In the genomic region with DNA sequence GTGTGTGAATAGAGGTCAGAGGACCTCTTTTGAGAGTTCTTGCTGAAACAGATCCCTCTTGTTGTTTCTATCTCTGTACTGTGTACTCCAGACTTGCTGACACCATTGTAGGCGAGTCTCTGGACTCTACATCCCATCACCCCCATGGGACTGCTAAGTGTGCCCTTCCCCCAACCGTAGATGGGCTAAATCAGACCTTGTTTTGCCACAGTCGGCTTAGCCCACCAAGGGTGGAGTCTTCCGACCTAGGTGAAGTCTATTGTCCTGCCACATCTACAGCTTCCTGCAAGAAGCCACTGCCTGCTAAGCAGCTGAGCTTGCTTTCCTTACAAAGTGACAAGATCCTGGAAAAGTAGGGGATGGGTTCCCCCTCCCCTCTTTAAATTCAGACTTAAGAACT, we compare ENCODE assay signal across 29 mouse cellular contexts. TPM values are rescaled to one million over a fixed set of nuclear protein-coding genes. Genes with fewer than 3 reads are reported as not detected.
"Had no signal": no experiment of that assay in that cellular context is flagged by ENCODE, and none has a peak within 500 bp of the region (broad histone marks: within the 10 kb centered on the region; RNA-seq: fewer than 3 reads in every experiment).

No protein-coding gene starts in this region.

- H3K36me3 ChIP-seq: midbrain, embryonic 13.5 days; neural tube, embryonic 13.5 days had no signal

- DNase-seq: layer of hippocampus, postnatal 36 days; lung, embryonic 14.5 days; retina, postnatal 1 day; right cerebral cortex, postnatal 25 days; thymus, postnatal 25 days had no signal

- H3K4me1 ChIP-seq: midbrain, embryonic 13.5 days; neural tube, embryonic 13.5 days had no signal

- H3K27ac ChIP-seq: kidney, postnatal 0 days; left cerebral cortex, adult 2 months; liver, embryonic 14.5 days; macrophage; midbrain, embryonic 13.5 days; neural tube, embryonic 13.5 days had no signal

- ATAC-seq: intestine, postnatal 0 days; lung, postnatal 0 days; midbrain, embryonic 13.5 days; midbrain, embryonic 16.5 days had no signal

- H3K4me3 ChIP-seq: left cerebral cortex, adult 2 months; midbrain, embryonic 13.5 days; myocyte; neural tube, embryonic 13.5 days had no signal

- H3K9ac ChIP-seq: liver, embryonic 14.5 days; lung, embryonic 14.5 days; midbrain, embryonic 13.5 days; neural tube, embryonic 13.5 days had no signal

- H3K4me2 ChIP-seq: lung, embryonic 14.5 days; midbrain, embryonic 13.5 days; neural tube, embryonic 13.5 days had no signal

- H3K9me3 ChIP-seq: midbrain, embryonic 13.5 days; neural tube, embryonic 13.5 days had no signal

- H3K27me3 ChIP-seq: midbrain, embryonic 13.5 days; neural tube, embryonic 13.5 days had no signal

RNA-seq across cellular contexts. Expression of a gene that starts 53.5 kb away (rescaled TPM):
- total RNA-seq: layer of hippocampus, adult 8-10 months; layer of hippocampus, postnatal 10 days; layer of hippocampus, postnatal 36 days; left cerebral cortex, adult 2 months; left cerebral cortex, postnatal 10 days; left cerebral cortex, postnatal 36 days; megakaryocyte, adult 5-6 weeks; monocyte, adult 5-6 weeks; neutrophil, adult 5-6 weeks had no signal
- polyA plus RNA-seq: intestine, embryonic 14.5 days; kidney, embryonic 14.5 days; kidney, postnatal 0 days; limb, embryonic 11.5 days; liver, embryonic 14.5 days; lung, embryonic 14.5 days; lung, postnatal 0 days; macrophage; midbrain, embryonic 13.5 days; midbrain, embryonic 16.5 days; myocyte; neural tube, embryonic 13.5 days; small intestine, adult 2 months had no signal

RNA-seq across cellular contexts. Expression of a gene that starts 55.6 kb away (rescaled TPM):
- total RNA-seq: layer of hippocampus, adult 8-10 months; layer of hippocampus, postnatal 10 days; layer of hippocampus, postnatal 36 days; left cerebral cortex, adult 2 months; left cerebral cortex, postnatal 10 days; left cerebral cortex, postnatal 36 days; megakaryocyte, adult 5-6 weeks; monocyte, adult 5-6 weeks; neutrophil, adult 5-6 weeks had no signal
- polyA plus RNA-seq: intestine, embryonic 14.5 days; kidney, embryonic 14.5 days; kidney, postnatal 0 days; limb, embryonic 11.5 days; limb, embryonic 14.5 days; liver, embryonic 14.5 days; lung, embryonic 14.5 days; lung, postnatal 0 days; macrophage; midbrain, embryonic 13.5 days; midbrain, embryonic 16.5 days; myocyte; neural tube, embryonic 13.5 days; spleen, adult 2 months; stomach, embryonic 16.5 days had no signal
